Mouse (Mus musculus) urinary bladder, postnatal 10 days (tissue): ENCODE measurements around the gene Drosha.

Experiments
- DNase-seq: peaks from one replicate; pipeline ENCODE4 v3.0.0; 2022; ENCODE audit warnings: low spot score

Drosha gene

GRCm38 (mm10) chr15:12832599-12832998 is 8.0 kb downstream of the Drosha start:
- DNase-seq: no peak

- no peak for DNase-seq
These were observed 8.8 kb downstream of the Drosha start for GRCm38 (mm10) chr15:12833385-12833784.

- DNase-seq: no peak
These were observed 9.6 kb downstream of the Drosha start for GRCm38 (mm10) chr15:12834231-12834630.

- no peak for DNase-seq
These were observed 16.1 kb downstream of the Drosha start for GRCm38 (mm10) chr15:12840737-12841136.

- DNase-seq: no peak
These were observed 18.2 kb downstream of the Drosha start for GRCm38 (mm10) chr15:12842833-12843232.

GRCm38 (mm10) chr15:12848196-12848975 is 23.8 kb downstream of the Drosha start:
- DNase-seq: no peak

- DNase-seq: no peak
These were observed 24.8 kb downstream of the Drosha start for GRCm38 (mm10) chr15:12849373-12849772.

GRCm38 (mm10) chr15:12853471-12853870 is 28.9 kb downstream of the Drosha start:
- DNase-seq: no peak

GRCm38 (mm10) chr15:12856780-12857179 is 32.2 kb downstream of the Drosha start:
- DNase-seq: no peak

- DNase-seq: no peak
These were observed 33.4 kb downstream of the Drosha start for GRCm38 (mm10) chr15:12857840-12858516.

GRCm38 (mm10) chr15:12858645-12859044 is 34.0 kb downstream of the Drosha start:
- DNase-seq: no peak

GRCm38 (mm10) chr15:12862061-12862460 is 37.4 kb downstream of the Drosha start:
- DNase-seq: no peak

GRCm38 (mm10) chr15:12863669-12864068 is 39.1 kb downstream of the Drosha start:
- no peak for DNase-seq

- DNase-seq: no peak
These were observed 41.1 kb downstream of the Drosha start for GRCm38 (mm10) chr15:12865595-12866314.

- DNase-seq: no peak
These were observed 42.7 kb downstream of the Drosha start for GRCm38 (mm10) chr15:12867269-12867668.

GRCm38 (mm10) chr15:12875442-12876176 is 51.0 kb downstream of the Drosha start:
- DNase-seq: no peak

GRCm38 (mm10) chr15:12876266-12876665 is 51.7 kb downstream of the Drosha start:
- DNase-seq: no peak

GRCm38 (mm10) chr15:12876881-12877280 is 52.3 kb downstream of the Drosha start:
- no peak for DNase-seq

- DNase-seq: no peak
These were observed 53.3 kb downstream of the Drosha start for GRCm38 (mm10) chr15:12877934-12878333.

- DNase-seq: no peak
These were observed 54.0 kb downstream of the Drosha start for GRCm38 (mm10) chr15:12878581-12878980.

GRCm38 (mm10) chr15:12879937-12880336 is 55.3 kb downstream of the Drosha start:
- no peak for DNase-seq

GRCm38 (mm10) chr15:12884855-12885254 is 60.2 kb downstream of the Drosha start:
- DNase-seq: no peak
